Mouse (Mus musculus) hindbrain, postnatal 0 days (tissue): ENCODE data around the gene Pou2af1. TPM values are rescaled to one million over a fixed set of nuclear protein-coding genes. Genes with fewer than 3 reads are reported as not detected.

ENCODE experiments used
- ATAC-seq: fragments of 200-750 bp; cut with Nextera tagmentation; 2 replicates; pipeline ENCODE4 v1.8.0; 2017; ENCODE audit warnings: mild to moderate bottlenecking, moderate TSS enrichment, moderate library complexity
- DNase-seq: peaks from one replicate; pipeline ENCODE4 v3.0.0-alpha.2; 2015; ENCODE audit warnings: low spot score
- H3K27ac ChIP-seq: fragments of 300-500 bp; sonication (generic); 2 replicates; pipeline ENCODE4 v1.5.1; 2014; ENCODE audit warnings: mild to moderate bottlenecking
- H3K27me3 ChIP-seq: fragments of 300-500 bp; sonication (generic); 2 replicates; pipeline ENCODE4 v1.6.1; 2014; ENCODE audit warnings: low read length, mixed read lengths; ENCODE audit not compliant: insufficient read depth
- H3K36me3 ChIP-seq: fragments of 300-500 bp; sonication (generic); 2 replicates; pipeline ENCODE4 v1.6.1; 2014; ENCODE audit warnings: low read length, mixed read lengths; ENCODE audit not compliant: insufficient read depth
- H3K4me1 ChIP-seq: fragments of 300-500 bp; sonication (generic); 2 replicates; pipeline ENCODE4 v1.6.1; 2014; ENCODE audit warnings: antibody characterized with exemption, low read length, mixed read lengths; ENCODE audit not compliant: insufficient read depth
- H3K4me2 ChIP-seq: fragments of 300-500 bp; sonication (generic); 2 replicates; pipeline ENCODE4 v1.6.1; 2014; ENCODE audit warnings: low read depth, mild to moderate bottlenecking, low read length, moderate library complexity, mixed read lengths
- H3K4me3 ChIP-seq: fragments of 300-500 bp; sonication (generic); 2 replicates; pipeline ENCODE4 v1.5.1; 2014; ENCODE audit warnings: low read length
- H3K9ac ChIP-seq: fragments of 300-500 bp; sonication (generic); replicated peaks from 2 replicates; pipeline ENCODE4 v1.6.1; 2014; ENCODE audit warnings: mild to moderate bottlenecking, low read length, moderate library complexity, mixed read lengths
- H3K9me3 ChIP-seq: fragments of 300-500 bp; sonication (generic); 2 replicates; pipeline ENCODE4 v1.6.1; 2016; ENCODE audit warnings: low read length, mixed read lengths
- CTCF ChIP-seq: IDR thresholded peaks from 2 replicates; pipeline ENCODE4 v1.5.1; 2016; ENCODE audit warnings: antibody characterized with exemption, control low read depth, low read depth
- WGBS: fragments of 180-500 bp; shearing (Covaris S2); extraction: QIAGEN DNeasy Blood & Tissue Kit; methylation state at CpG from one replicate; pipeline ENCODE4 v1.1.7; 2014; 5-methylcytosine and 5-hydroxymethylcytosine counted together
- polyA plus RNA-seq: library from polyadenylated mRNA; unstranded; fragments of >200 nt; fragmentation: Nextera tagmentation; extraction: Ambion mirVana; gene quantifications from 2 replicates; pipeline ENCODE4 v1.2.1, GENCODE M21; 2015
- total RNA-seq: library from RNA; depleted of rRNA; stranded (reverse); fragments of >200 nt; gene quantifications from 2 replicates; pipeline ENCODE4 v1.2.3, GENCODE M21; 2014; rRNA removed

Pou2af1 gene
- total and polyA plus RNA-seq, 2 experiments from 2014 or later, result 0.20 to 0.37 TPM

DNA sequence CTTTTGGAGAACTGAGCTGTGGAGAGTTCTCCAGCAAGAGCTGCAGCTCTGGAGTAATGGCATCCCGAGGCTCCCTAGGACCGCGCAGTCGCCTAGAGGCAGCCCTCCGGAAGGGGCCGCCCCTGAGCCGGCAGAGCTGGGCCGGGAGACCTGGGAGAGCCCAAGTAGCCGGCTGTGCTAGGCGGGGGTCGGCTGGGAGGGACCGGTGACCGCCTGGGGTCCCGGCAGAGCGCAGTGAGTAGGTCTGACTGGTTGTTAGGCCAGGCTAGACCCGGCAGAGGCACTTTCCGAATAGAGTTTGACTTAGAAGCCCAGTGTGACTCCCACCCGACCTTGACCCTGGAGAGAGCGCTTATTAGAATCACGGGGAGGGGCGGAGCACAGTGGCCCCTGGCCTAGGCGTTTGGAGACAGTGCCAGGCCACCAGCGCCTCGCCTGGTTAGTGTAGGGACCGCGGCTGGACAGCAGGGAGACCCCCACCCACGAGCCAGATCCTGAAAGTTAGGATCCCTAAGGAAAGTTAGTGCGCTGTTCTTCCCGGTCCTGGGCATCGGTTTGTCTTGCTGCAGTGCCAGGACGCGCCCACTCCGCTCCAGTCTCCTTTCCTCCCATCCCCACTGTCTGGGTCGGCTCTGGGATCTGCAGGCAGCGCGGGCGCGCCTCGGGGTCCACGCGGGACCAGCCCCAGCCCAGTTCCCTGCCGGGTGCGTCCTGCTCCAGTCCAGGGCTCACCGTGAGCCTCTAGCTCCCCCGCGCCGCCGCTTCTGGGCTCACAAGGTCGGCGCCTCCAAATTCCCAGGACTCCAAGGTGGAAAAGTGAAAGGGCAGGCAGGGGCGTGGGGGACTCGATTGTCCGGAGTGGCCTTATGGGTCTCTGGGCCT lies 65.2 kb downstream of the Pou2af1 start, which contains the start of gene Colca2:
Gene Colca2, minus strand, starts transcription at position 70 of the 882 bp plus-strand sequence.
- H3K9ac ChIP-seq, result peak within 1 kb of the TSS; percentile 31
- no peaks in the 10 kb centered on the region for H3K36me3 ChIP-seq

GRCm38 (mm10) chr9:51286079-51286478 lies 72.6 kb downstream of the Pou2af1 start:
- no peaks in the 10 kb centered on the region for H3K27me3 ChIP-seq
- DNase-seq (no peak), ATAC-seq (no peak)
- no peak overlapping the region for H3K9ac ChIP-seq
- H3K4me2 ChIP-seq, result no peak overlapping the region
- WGBS, result 46% methylated on average over 2 of the region's 2 CpGs
- H3K36me3 ChIP-seq, result no peaks in the 10 kb centered on the region
- TF ChIP-seq CTCF, result no peak
- no peak overlapping the region for H3K27ac ChIP-seq
- H3K4me1 ChIP-seq, result no peaks in the 10 kb centered on the region
- H3K4me3 ChIP-seq, result no peak overlapping the region
- H3K9me3 ChIP-seq, result no peaks in the 10 kb centered on the region

More for the DNA sequence above, 65.2 kb downstream of the Pou2af1 start, which contains the start of gene Colca2:
- Histone ChIP-seq H3K4me1 (peaks cover 4% of the 10 kb centered on the region; the same call in 1 of the 2 replicates), H3K27me3 (peaks cover 14% of the 10 kb centered on the region; the same call in 1 of the 2 replicates), H3K27ac (peak within 1 kb of the TSS; percentile 36; the same call in 1 of the 2 replicates), H3K4me3 (peak within 1 kb of the TSS; percentile 38), H3K9me3 (no peaks in the 10 kb centered on the region), H3K4me2 (peak within 1 kb of the TSS; percentile 73)
- WGBS, result under 1% methylated on average over 53 of the region's 53 CpGs
- peak; percentile 35 for TF ChIP-seq CTCF
- peak; percentile 94 for ATAC-seq
- DNase-seq, result peak; percentile 70

Other genes starting within 250 kb of the Pou2af1 start
- 24.4 and 26.1 TPM in 2 replicates for gene Sik2, start 204.6 kb upstream of the Pou2af1 start, total RNA-seq
- 11.7 and 13.0 TPM in 2 replicates for gene Sik2, start 204.6 kb upstream of the Pou2af1 start, polyA plus RNA-seq
- not detected in 2 replicates for gene Btg4, start 152.8 kb upstream of the Pou2af1 start, total RNA-seq
- gene Btg4, start 152.8 kb upstream of the Pou2af1 start, polyA plus RNA-seq, result not detected in 2 replicates
- gene Layn, start 136.6 kb upstream of the Pou2af1 start, total RNA-seq, result 2.0 and 6.9 TPM in 2 replicates
- 3.7 and 4.5 TPM in 2 replicates for gene Layn, start 136.6 kb upstream of the Pou2af1 start, polyA plus RNA-seq
- gene 4833427G06Rik, start 111.6 kb upstream of the Pou2af1 start, total RNA-seq, result 2.0 TPM in 1 of 2 replicates, not detected in the other
- gene 4833427G06Rik, start 111.6 kb upstream of the Pou2af1 start, polyA plus RNA-seq, result 1.0 and 2.3 TPM in 2 replicates
- not detected in 2 replicates for gene Gm32742, start 48.2 kb upstream of the Pou2af1 start, total RNA-seq
- gene Gm32742, start 48.2 kb upstream of the Pou2af1 start, polyA plus RNA-seq, result 0.04 TPM in 1 of 2 replicates, not detected in the other
- 1.3 and 1.4 TPM in 2 replicates for gene Colca2, start 64.9 kb downstream of the Pou2af1 start, total RNA-seq
- 1.2 and 1.6 TPM in 2 replicates for gene Colca2, start 64.9 kb downstream of the Pou2af1 start, polyA plus RNA-seq
- not detected in 2 replicates for gene 1810046K07Rik, start 115.2 kb downstream of the Pou2af1 start, total RNA-seq
- not detected in 2 replicates for gene 1810046K07Rik, start 115.2 kb downstream of the Pou2af1 start, polyA plus RNA-seq